Mouse (Mus musculus): ENCODE measurements at regions not wholly inside any gene's neighbourhood (a gene's known extent, or its start where the extent isn't known, plus 50 kb on each side); places are given as distances from the start of the nearest gene placed in this dataset.

GRCm38 (mm10) chr7:40659662-40660061 is 238.5 kb upstream of the Vstm2b start:
- no peak for DNase-seq (ENCODE audit: inconsistent age in 2 of 2, low spot score in 1 of 2)

- no peak for DNase-seq (ENCODE audit: inconsistent age in 2 of 2, low spot score in 1 of 2)
These were observed 234.3 kb upstream of the Vstm2b start for GRCm38 (mm10) chr7:40663781-40664180.

- no peak for DNase-seq (ENCODE audit: inconsistent age in 2 of 2, low spot score in 1 of 2)
These were observed 231.5 kb upstream of the Vstm2b start for GRCm38 (mm10) chr7:40666625-40667024.

GRCm38 (mm10) chr7:40670401-40670800 is 227.7 kb upstream of the Vstm2b start:
- DNase-seq (ENCODE audit: inconsistent age in 2 of 2, low spot score in 1 of 2): no peak

- peak in 1 of 2 experiments; percentile 45 for DNase-seq (ENCODE audit: inconsistent age in 2 of 2, low spot score in 1 of 2)
These were observed 227.1 kb upstream of the Vstm2b start for GRCm38 (mm10) chr7:40671068-40671467.

GRCm38 (mm10) chr7:40672348-40672747 is 225.8 kb upstream of the Vstm2b start:
- no peak for DNase-seq (ENCODE audit: inconsistent age in 2 of 2, low spot score in 1 of 2)

GRCm38 (mm10) chr7:40674397-40674796 is 223.7 kb upstream of the Vstm2b start:
- DNase-seq (ENCODE audit: inconsistent age in 2 of 2, low spot score in 1 of 2): no peak

GRCm38 (mm10) chr7:40677601-40678000 is 220.5 kb upstream of the Vstm2b start:
- peak; percentile 59 to 78 for DNase-seq (ENCODE audit: inconsistent age in 2 of 2, low spot score in 1 of 2)

GRCm38 (mm10) chr7:40680567-40680966 is 217.6 kb upstream of the Vstm2b start:
- DNase-seq (ENCODE audit: inconsistent age in 2 of 2, low spot score in 1 of 2): no peak

- DNase-seq (ENCODE audit: inconsistent age in 2 of 2, low spot score in 1 of 2): no peak
These were observed 217.1 kb upstream of the Vstm2b start for GRCm38 (mm10) chr7:40680993-40681392.

GRCm38 (mm10) chr7:40683176-40683575 is 215.0 kb upstream of the Vstm2b start:
- no peak for DNase-seq (ENCODE audit: inconsistent age in 2 of 2, low spot score in 1 of 2)

- DNase-seq (ENCODE audit: inconsistent age in 2 of 2, low spot score in 1 of 2): no peak
These were observed 214.5 kb upstream of the Vstm2b start for GRCm38 (mm10) chr7:40683641-40684040.

GRCm38 (mm10) chr7:40687005-40687404 is 211.1 kb upstream of the Vstm2b start:
- no peak for DNase-seq (ENCODE audit: inconsistent age in 2 of 2, low spot score in 1 of 2)

GRCm38 (mm10) chr7:40688546-40688945 is 209.6 kb upstream of the Vstm2b start:
- peak in 1 of 2 experiments; percentile 28 for DNase-seq (ENCODE audit: inconsistent age in 2 of 2, low spot score in 1 of 2)

- DNase-seq (ENCODE audit: inconsistent age in 2 of 2, low spot score in 1 of 2): no peak
These were observed 204.4 kb upstream of the Vstm2b start for GRCm38 (mm10) chr7:40693755-40694154.

- DNase-seq (ENCODE audit: inconsistent age in 2 of 2, low spot score in 1 of 2): no peak
These were observed 200.6 kb upstream of the Vstm2b start for GRCm38 (mm10) chr7:40697551-40697950.

GRCm38 (mm10) chr7:40698309-40698708 is 199.8 kb upstream of the Vstm2b start:
- DNase-seq (ENCODE audit: inconsistent age in 2 of 2, low spot score in 1 of 2): peak; percentile 17 to 60

GRCm38 (mm10) chr7:40699633-40700032 is 198.5 kb upstream of the Vstm2b start:
- no peak for DNase-seq (ENCODE audit: inconsistent age in 2 of 2, low spot score in 1 of 2)

- no peak for DNase-seq (ENCODE audit: inconsistent age in 2 of 2, low spot score in 1 of 2)
These were observed 197.5 kb upstream of the Vstm2b start for GRCm38 (mm10) chr7:40700656-40701055.

GRCm38 (mm10) chr7:40702191-40703045 is 195.7 kb upstream of the Vstm2b start:
- peak; percentile 24 to 68 for DNase-seq (ENCODE audit: inconsistent age in 2 of 2, low spot score in 1 of 2)

- DNase-seq (ENCODE audit: inconsistent age in 2 of 2, low spot score in 1 of 2): no peak
These were observed 189.9 kb upstream of the Vstm2b start for GRCm38 (mm10) chr7:40708231-40708630.

- DNase-seq (ENCODE audit: inconsistent age in 2 of 2, low spot score in 1 of 2): peak in 1 of 2 experiments; percentile 24
These were observed 180.1 kb upstream of the Vstm2b start for GRCm38 (mm10) chr7:40717991-40718390.

- no peak for DNase-seq (ENCODE audit: inconsistent age in 2 of 2, low spot score in 1 of 2)
These were observed 161.1 kb upstream of the Vstm2b start for GRCm38 (mm10) chr7:40736971-40737468.

All from adrenal gland, adult (tissue).